Mouse (Mus musculus) C2C12 (cell line): Measurements from ENCODE around the gene Npas1. TPM values are rescaled to one million over a fixed set of nuclear protein-coding genes. Genes with fewer than 3 reads are reported as not detected.

Source experiments
- H3K27me3 ChIP-seq: one replicate; pipeline ENCODE4 v1.6.1; 2011; ENCODE audit not compliant: control insufficient read depth, insufficient read depth, insufficient read length
- H3K36me3 ChIP-seq: one replicate; pipeline ENCODE4 v1.6.1; 2011; ENCODE audit not compliant: control insufficient read depth, insufficient read depth
- H3K4me3 ChIP-seq: one replicate; pipeline ENCODE4 v1.5.1; 2011; ENCODE audit warnings: mild to moderate bottlenecking, control low read depth; ENCODE audit not compliant: poor library complexity, insufficient read depth, severe bottlenecking
- H3K79me2 ChIP-seq: one replicate; pipeline ENCODE4 v1.6.1; 2011; ENCODE audit not compliant: control insufficient read depth, insufficient read depth
- H3K79me3 ChIP-seq: one replicate; pipeline ENCODE4 v1.6.1; 2011; ENCODE audit warnings: low read depth, control low read depth
- H3ac ChIP-seq: one replicate; pipeline ENCODE3; 2011; ENCODE audit warnings: low read depth; ENCODE audit not compliant: control insufficient read depth, insufficient read length
- CEBPB ChIP-seq: IDR thresholded peaks from one replicate; pipeline ENCODE4 v1.6.1; 2011; ENCODE audit warnings: low read depth, mild to moderate bottlenecking, control low read depth, moderate library complexity
- CTCF ChIP-seq: IDR thresholded peaks from one replicate; pipeline ENCODE4 v1.5.1; 2011; ENCODE audit not compliant: control insufficient read depth, insufficient read depth, insufficient read length
- FOSL1 ChIP-seq: IDR thresholded peaks from one replicate; pipeline ENCODE4 v1.8.0; 2011; ENCODE audit warnings: mild to moderate bottlenecking, low read length; ENCODE audit not compliant: poor library complexity, insufficient read depth, severe bottlenecking
- MAX ChIP-seq: IDR thresholded peaks from one replicate; pipeline ENCODE4 v1.6.1; 2011; ENCODE audit warnings: mild to moderate bottlenecking, control low read depth
- MYOD1 ChIP-seq: IDR thresholded peaks from one replicate; pipeline ENCODE4 v1.6.1; 2011; ENCODE audit warnings: low read depth; ENCODE audit not compliant: control insufficient read depth, insufficient read length
- MYOG ChIP-seq: IDR thresholded peaks from one replicate; pipeline ENCODE4 v1.6.1; 2011; ENCODE audit not compliant: control insufficient read depth, insufficient read length; ENCODE audit errors: extremely low read depth
- USF1 ChIP-seq: IDR thresholded peaks from one replicate; pipeline ENCODE4 v1.6.1; 2011; ENCODE audit warnings: low read depth, mild to moderate bottlenecking, control low read depth, moderate library complexity
- polyA plus RNA-seq: library from polyadenylated mRNA; unstranded; fragments of >200 nt; fragmentation: generic; extraction: Trizol; gene quantifications from one replicate; pipeline ENCODE4 v1.2.1, GENCODE M21; 2012; ENCODE audit warnings: missing spikeins

Gene Npas1
- polyA plus RNA-seq, 1 experiment = 0.18 TPM

DNA sequence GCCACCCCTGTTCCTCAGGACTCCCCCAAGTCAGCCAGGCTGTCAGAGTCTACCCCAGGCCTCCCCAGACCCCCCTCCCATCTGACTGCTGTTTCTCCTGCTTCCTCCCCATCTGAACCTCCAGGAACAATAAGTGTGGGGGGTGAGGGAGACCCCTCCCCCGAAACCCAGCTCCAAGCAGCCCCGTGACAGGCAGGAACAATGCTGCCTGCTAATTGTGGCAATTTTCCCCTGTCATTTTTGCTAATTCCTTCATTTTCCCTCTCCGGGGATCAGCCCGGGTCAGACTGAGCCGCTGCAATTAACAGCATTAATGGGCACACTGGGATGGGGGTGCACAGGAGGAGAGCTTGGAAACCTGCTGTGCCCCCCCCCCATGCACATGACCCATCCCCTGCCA, 9.4 kb downstream of the Npas1 start:
- Histone ChIP-seq H3K27me3 (peaks cover 28% of the 10 kb centered on the region), H3ac (no peak overlapping the region), H3K79me2 (no peaks in the 10 kb centered on the region), H3K4me3 (no peak overlapping the region), H3K36me3 (no peaks in the 10 kb centered on the region), H3K79me3 (no peaks in the 10 kb centered on the region)
- TF ChIP-seq USF1 = no peak
- no peak for TF ChIP-seq MYOG
- TF ChIP-seq FOSL1 = no peak
- no peak for TF ChIP-seq MAX
- no peak for TF ChIP-seq CTCF
- no peak for TF ChIP-seq CEBPB
- TF ChIP-seq MYOD1 = no peak

DNA sequence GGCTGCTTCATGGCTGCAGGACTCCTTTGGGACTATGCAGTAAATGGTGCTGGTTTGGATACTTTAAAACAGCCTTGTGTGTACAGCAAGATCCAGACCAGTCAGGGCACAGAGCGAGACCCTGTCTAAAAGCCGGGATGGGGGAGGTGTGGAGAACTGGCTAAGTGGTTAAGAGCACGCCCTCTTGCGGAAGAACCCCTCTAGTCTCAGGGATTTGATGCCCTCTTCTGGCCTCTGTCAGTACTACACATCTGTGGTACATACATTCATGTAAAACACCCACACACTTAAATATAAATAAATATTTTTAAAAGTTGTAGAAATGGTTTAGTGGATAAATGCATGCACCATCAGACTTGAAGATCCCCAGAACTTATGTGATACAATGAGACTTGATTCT, 11.0 kb downstream of the Npas1 start:
- Histone ChIP-seq H3ac (no peak overlapping the region), H3K27me3 (peaks cover 21% of the 10 kb centered on the region), H3K4me3 (no peak overlapping the region), H3K79me2 (no peaks in the 10 kb centered on the region), H3K79me3 (no peaks in the 10 kb centered on the region), H3K36me3 (no peaks in the 10 kb centered on the region)
- TF ChIP-seq CEBPB (no peak), CTCF (no peak), MYOD1 (no peak)

DNA sequence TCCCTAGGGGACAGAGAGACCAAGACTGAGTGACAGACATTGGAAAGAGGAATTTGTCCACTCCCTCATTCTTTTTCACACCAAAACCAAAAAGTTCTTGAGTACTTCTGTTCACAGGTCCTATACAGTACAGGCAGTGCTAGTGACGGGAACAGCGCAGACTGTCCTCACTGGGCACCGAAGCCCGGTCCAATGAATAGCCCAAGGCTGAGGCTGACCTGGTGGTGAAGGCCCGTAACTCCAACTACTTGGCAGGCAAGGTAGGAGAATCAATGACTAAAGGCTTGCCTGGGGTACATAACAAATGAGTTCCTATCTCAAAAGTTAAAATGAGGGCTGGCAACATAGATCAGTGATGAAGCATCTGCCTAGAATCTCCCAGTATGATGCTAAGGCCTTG, 12.0 kb downstream of the Npas1 start:
- H3K27me3 ChIP-seq = peaks cover 29% of the 10 kb centered on the region
- TF ChIP-seq CEBPB = no peak
- TF ChIP-seq USF1 = no peak
- no peak for TF ChIP-seq MYOG
- TF ChIP-seq MAX = no peak
- TF ChIP-seq MYOD1 = no peak
- TF ChIP-seq FOSL1 = no peak
- no peak for TF ChIP-seq CTCF
- H3K36me3 ChIP-seq = no peaks in the 10 kb centered on the region

DNA sequence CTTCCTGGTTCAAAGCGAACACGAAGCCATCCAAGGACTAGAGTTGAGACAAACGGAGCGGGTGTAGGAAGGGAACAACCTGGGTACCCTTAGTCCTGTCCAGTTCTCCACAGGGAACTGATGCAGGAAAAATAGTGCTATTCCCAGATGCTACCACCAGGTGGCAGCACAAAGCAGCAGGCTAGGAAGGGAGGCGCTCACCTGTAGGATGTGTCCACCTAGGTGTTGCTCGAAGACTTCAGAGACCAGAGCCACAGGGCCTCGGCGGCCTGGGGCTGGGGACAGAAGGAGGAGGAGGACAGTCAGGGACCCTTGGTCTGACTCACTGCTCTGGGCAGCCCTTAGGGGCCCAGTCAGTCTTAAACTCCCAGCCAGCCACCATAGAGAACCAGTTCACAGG, 12.4 kb downstream of the Npas1 start:
- Histone ChIP-seq H3K4me3 (no peak overlapping the region), H3K36me3 (no peaks in the 10 kb centered on the region), H3K27me3 (peaks cover 32% of the 10 kb centered on the region), H3ac (no peak overlapping the region), H3K79me3 (no peaks in the 10 kb centered on the region), H3K79me2 (no peaks in the 10 kb centered on the region)
- TF ChIP-seq MAX = no peak
- TF ChIP-seq FOSL1 = no peak
- peak; percentile 51 for TF ChIP-seq CTCF
- no peak for TF ChIP-seq CEBPB

More for the DNA sequence above, 12.0 kb downstream of the Npas1 start:
- H3ac ChIP-seq = no peak overlapping the region
- H3K4me3 ChIP-seq = no peak overlapping the region
- H3K79me3 ChIP-seq = no peaks in the 10 kb centered on the region
- H3K79me2 ChIP-seq = no peaks in the 10 kb centered on the region

DNA sequence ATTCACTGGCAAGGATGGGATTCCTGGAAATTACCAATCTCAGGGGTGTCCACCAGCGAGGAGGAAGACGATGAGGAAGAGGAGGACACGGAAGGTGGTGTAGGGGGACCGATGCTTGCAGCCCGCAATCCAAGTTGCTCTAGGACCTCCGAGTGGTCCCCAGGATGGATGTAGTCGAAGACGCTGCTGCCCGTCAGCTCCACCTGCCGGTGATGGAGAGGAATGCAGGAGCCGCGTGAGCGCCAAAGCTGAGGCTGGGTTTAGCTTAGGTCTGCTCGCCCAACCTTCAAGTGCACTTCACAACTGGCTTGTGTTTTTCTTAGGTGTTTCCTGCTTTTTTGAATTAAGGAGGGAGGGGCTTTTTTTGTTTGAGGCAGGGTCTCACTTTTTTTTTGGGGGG, 14.3 kb downstream of the Npas1 start:
- no peak overlapping the region for H3K4me3 ChIP-seq
- no peak for TF ChIP-seq MAX
- peak; percentile 74 for TF ChIP-seq CTCF

DNA sequence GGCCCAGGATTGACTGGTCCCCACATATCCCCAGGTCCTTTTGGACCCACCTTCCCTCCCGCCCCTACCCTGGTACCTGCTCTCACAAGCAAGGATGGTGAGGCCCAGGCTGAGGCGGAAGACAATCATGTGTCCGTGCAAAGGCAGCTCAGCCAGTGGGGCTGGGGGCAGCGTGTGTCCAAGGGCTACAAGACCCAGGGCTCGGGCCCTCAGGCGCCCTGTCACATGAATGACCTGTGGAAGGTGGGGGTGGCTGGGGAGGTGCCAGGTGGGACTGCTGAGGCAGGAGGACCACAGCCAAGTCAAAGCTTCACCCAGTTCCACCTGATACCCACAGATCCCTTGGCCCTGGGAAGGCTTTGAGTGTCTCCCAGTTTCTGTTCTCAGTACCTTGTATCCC, 15.8 kb downstream of the Npas1 start:
- TF ChIP-seq MAX (no peak), CEBPB (no peak), MYOD1 (no peak), USF1 (no peak), MYOG (no peak), CTCF (no peak), FOSL1 (no peak)
- Histone ChIP-seq H3K79me3 (no peaks in the 10 kb centered on the region), H3K4me3 (no peak overlapping the region), H3K79me2 (no peaks in the 10 kb centered on the region), H3ac (no peak overlapping the region), H3K27me3 (peaks cover 13% of the 10 kb centered on the region), H3K36me3 (no peaks in the 10 kb centered on the region)

More for the DNA sequence above, 14.3 kb downstream of the Npas1 start:
- Histone ChIP-seq H3K27me3 (peaks cover 16% of the 10 kb centered on the region), H3K79me2 (no peaks in the 10 kb centered on the region), H3K79me3 (no peaks in the 10 kb centered on the region), H3K36me3 (no peaks in the 10 kb centered on the region), H3ac (no peak overlapping the region)

DNA sequence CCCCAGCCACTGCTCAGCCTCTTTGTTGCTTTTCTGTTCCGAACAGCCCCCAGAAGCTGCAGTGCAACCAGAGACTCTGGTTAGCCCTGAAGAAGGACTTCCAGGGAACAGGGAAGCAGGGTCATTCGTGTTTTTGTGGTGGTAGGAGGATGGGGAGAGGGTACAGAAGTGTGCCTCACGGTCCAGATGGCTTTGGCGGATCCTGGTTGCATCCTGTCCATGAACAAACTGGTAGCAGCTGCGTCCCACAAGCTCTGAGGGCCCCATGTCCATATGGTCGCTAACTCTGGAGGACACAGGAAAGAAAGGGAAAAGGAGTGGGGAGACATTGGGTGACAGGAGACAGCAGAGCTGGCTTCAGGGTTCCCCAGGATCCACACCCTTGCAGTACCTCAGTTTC, 16.4 kb downstream of the Npas1 start:
- H3ac ChIP-seq = no peak overlapping the region
- no peak overlapping the region for H3K4me3 ChIP-seq
- H3K36me3 ChIP-seq = no peaks in the 10 kb centered on the region
- TF ChIP-seq MAX (no peak), FOSL1 (no peak), CEBPB (no peak), USF1 (no peak), CTCF (no peak), MYOD1 (no peak), MYOG (no peak)
- no peaks in the 10 kb centered on the region for H3K79me3 ChIP-seq
- no peaks in the 10 kb centered on the region for H3K79me2 ChIP-seq
- H3K27me3 ChIP-seq = peaks cover 13% of the 10 kb centered on the region
